Mouse (Mus musculus): ENCODE data around the gene Ptms. TPM values are rescaled to one million over a fixed set of nuclear protein-coding genes. Genes with fewer than 3 reads are reported as not detected.

Gene Ptms
- polyA plus RNA-seq, 2 experiments = 306 to 1,126 TPM

DNA sequence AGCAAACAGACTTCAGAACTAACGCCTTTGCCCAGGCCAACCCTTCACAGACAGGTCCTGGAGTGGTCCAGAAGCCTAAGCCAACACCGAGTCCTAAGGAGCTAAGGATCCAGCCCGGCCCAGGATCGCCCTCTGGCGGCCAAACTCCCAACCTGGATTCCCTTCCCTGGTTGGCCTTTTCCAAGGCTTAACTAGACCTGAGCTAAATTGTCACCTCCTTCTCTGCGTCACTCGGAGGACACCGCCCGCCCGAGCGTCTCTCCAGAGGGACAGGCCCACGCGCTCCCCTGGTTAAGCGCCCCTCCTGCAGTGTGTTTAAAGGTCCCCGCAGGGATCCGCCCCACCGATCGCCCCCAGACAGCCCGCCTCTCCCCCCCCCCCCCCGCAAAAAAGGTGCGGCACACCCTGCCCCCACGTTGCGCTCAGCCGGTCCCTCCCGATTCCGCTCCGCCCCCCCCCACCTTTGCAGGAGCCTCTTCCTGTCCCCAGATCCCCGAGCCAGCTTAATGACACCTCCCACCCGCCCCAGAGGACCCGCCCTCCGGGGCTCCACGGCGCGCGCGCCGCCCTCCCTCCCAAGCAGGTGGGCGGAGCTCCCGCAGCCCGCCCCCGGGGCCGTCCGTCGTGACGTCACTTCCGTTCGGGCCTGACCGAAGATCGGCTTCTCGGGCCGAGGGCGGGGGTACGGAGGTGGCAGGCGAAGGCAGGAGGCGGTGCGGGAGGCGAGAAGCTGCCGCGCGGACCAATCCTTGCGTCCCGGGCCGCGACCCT lies 11.0 kb upstream of the Ptms start, which contains the start of gene Mlf2:
Gene Mlf2, plus strand, starts transcription at position 633 of the 771 bp plus-strand sequence.
- Histone ChIP-seq H3K4me3 (replicated peaks; ENCODE audit: low read length) (peak within 1 kb of the TSS; percentile 95), H3K36me3 (ENCODE audit: control insufficient read depth, insufficient read depth, low read length) (peaks cover 36% of the 10 kb centered on the region), H3K27me3 (ENCODE audit: control insufficient read depth, insufficient read depth, low read length) (no peaks in the 10 kb centered on the region), H3K9me3 (ENCODE audit: control insufficient read depth, low read length) (no peaks in the 10 kb centered on the region), H3K9ac (ENCODE audit: low read depth, low read length, severe bottlenecking) (peak within 1 kb of the TSS; percentile 93), H3K4me1 (ENCODE audit: control insufficient read depth, insufficient read depth, low read length) (peaks cover 19% of the 10 kb centered on the region), H3K4me2 (replicated peaks; ENCODE audit: low read depth, low read length, severe bottlenecking) (peak within 1 kb of the TSS; percentile 85), H3K27ac (replicated peaks; ENCODE audit: low read depth, low read length) (peak within 1 kb of the TSS; percentile 96)
- TF ChIP-seq POLR2A (IDR thresholded peaks at IDR 0.05; ENCODE audit: borderline replicate concordance, extremely low read depth, insufficient read depth, insufficient read length) = peak; percentile 87
- DNase-seq (ENCODE audit: low spot score) (peak; percentile 99), ATAC-seq (ENCODE audit: low FRiP score, low read depth) (peak; percentile 91)
- WGBS = 1% methylated on average over 50 of the region's 64 CpGs

DNA sequence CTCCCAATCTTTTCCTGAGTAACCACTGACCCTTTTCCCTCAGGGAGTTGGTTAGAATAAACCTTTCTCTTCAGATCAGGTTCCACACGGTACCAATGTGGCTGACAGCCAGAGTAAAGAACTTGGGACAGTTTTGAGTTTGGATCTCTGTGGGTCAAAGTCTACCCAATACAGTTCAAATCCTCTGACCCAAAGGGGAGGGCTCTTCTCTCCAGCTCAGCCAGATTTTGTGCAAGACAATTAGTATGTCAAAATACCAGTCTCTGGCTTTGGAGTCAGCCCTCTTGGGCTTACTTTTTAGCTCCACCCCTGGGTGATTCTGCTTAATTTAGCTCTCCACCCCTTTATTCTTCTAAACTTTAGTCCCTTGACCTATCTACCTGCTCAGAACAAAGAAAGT lies 10.3 kb upstream of the Ptms start:
- Histone ChIP-seq H3K36me3 (ENCODE audit: control insufficient read depth, insufficient read depth, low read length) (peaks cover 29% of the 10 kb centered on the region), H3K9ac (ENCODE audit: low read depth, low read length, severe bottlenecking) (peak overlapping the region; percentile 52), H3K27ac (replicated peaks; ENCODE audit: low read depth, low read length) (peak overlapping the region; percentile 80), H3K4me3 (replicated peaks; ENCODE audit: low read length) (peak overlapping the region; percentile 95), H3K27me3 (ENCODE audit: control insufficient read depth, insufficient read depth, low read length) (no peaks in the 10 kb centered on the region), H3K4me2 (replicated peaks; ENCODE audit: low read depth, low read length, severe bottlenecking) (peak overlapping the region; percentile 85), H3K9me3 (ENCODE audit: control insufficient read depth, low read length) (no peaks in the 10 kb centered on the region), H3K4me1 (ENCODE audit: control insufficient read depth, insufficient read depth, low read length) (peaks cover 26% of the 10 kb centered on the region)
- no peak for TF ChIP-seq POLR2A (IDR thresholded peaks at IDR 0.05; ENCODE audit: borderline replicate concordance, extremely low read depth, insufficient read depth, insufficient read length)
- DNase-seq (ENCODE audit: low spot score) (no peak), ATAC-seq (ENCODE audit: low FRiP score, low read depth) (no peak)
- 23% methylated on average over 1 of the region's 1 CpGs for WGBS

GRCm38 (mm10) chr6:124925941-124926340 lies 6.0 kb upstream of the Ptms start:
- Histone ChIP-seq H3K9ac (ENCODE audit: low read depth, low read length, severe bottlenecking) (peak overlapping the region; percentile 3; the same call in 1 of the 2 replicates), H3K4me2 (replicated peaks; ENCODE audit: low read depth, low read length, severe bottlenecking) (peak overlapping the region; percentile 41)
- DNase-seq (ENCODE audit: low spot score) = peak; percentile 81

GRCm38 (mm10) chr6:124925173-124925793 lies 5.4 kb upstream of the Ptms start:
- Histone ChIP-seq H3K36me3 (ENCODE audit: control insufficient read depth, insufficient read depth, low read length) (no peaks in the 10 kb centered on the region), H3K9ac (ENCODE audit: low read depth, low read length, severe bottlenecking) (no peak overlapping the region), H3K27ac (replicated peaks; ENCODE audit: low read depth, low read length) (peak overlapping the region; percentile 44), H3K4me3 (replicated peaks; ENCODE audit: low read length) (0 out of 2 replicates have a peak overlapping the region, but pooled peaks have one; percentile 5), H3K4me2 (replicated peaks; ENCODE audit: low read depth, low read length, severe bottlenecking) (peak overlapping the region; percentile 41), H3K4me1 (ENCODE audit: control insufficient read depth, insufficient read depth, low read length) (peaks cover 33% of the 10 kb centered on the region), H3K27me3 (ENCODE audit: control insufficient read depth, insufficient read depth, low read length) (no peaks in the 10 kb centered on the region), H3K9me3 (ENCODE audit: control insufficient read depth, low read length) (no peaks in the 10 kb centered on the region)
- no peak for TF ChIP-seq POLR2A (IDR thresholded peaks at IDR 0.05; ENCODE audit: borderline replicate concordance, extremely low read depth, insufficient read depth, insufficient read length)
- ATAC-seq (ENCODE audit: low FRiP score, low read depth) (no peak), DNase-seq (ENCODE audit: low spot score) (no peak)
- WGBS = 9% methylated on average over 12 of the region's 12 CpGs

More at GRCm38 (mm10) chr6:124925941-124926340, 6.0 kb upstream of the Ptms start:
- no peak for ATAC-seq (ENCODE audit: low FRiP score, low read depth)
- Histone ChIP-seq H3K4me3 (replicated peaks; ENCODE audit: low read length) (0 out of 2 replicates have a peak overlapping the region, but pooled peaks have one; percentile 2), H3K9me3 (ENCODE audit: control insufficient read depth, low read length) (no peaks in the 10 kb centered on the region), H3K27me3 (ENCODE audit: control insufficient read depth, insufficient read depth, low read length) (no peaks in the 10 kb centered on the region), H3K4me1 (ENCODE audit: control insufficient read depth, insufficient read depth, low read length) (peaks cover 29% of the 10 kb centered on the region), H3K27ac (replicated peaks; ENCODE audit: low read depth, low read length) (peak overlapping the region; percentile 44), H3K36me3 (ENCODE audit: control insufficient read depth, insufficient read depth, low read length) (no peaks in the 10 kb centered on the region)
- TF ChIP-seq POLR2A (IDR thresholded peaks at IDR 0.05; ENCODE audit: borderline replicate concordance, extremely low read depth, insufficient read depth, insufficient read length) = no peak
- WGBS = 34% methylated on average over 5 of the region's 5 CpGs

GRCm38 (mm10) chr6:124921539-124921938 lies 1.6 kb upstream of the Ptms start:
- Histone ChIP-seq H3K27me3 (ENCODE audit: control insufficient read depth, insufficient read depth, low read length) (no peaks in the 10 kb centered on the region), H3K27ac (replicated peaks; ENCODE audit: low read depth, low read length) (peak overlapping the region; percentile 99), H3K9me3 (ENCODE audit: control insufficient read depth, low read length) (no peaks in the 10 kb centered on the region), H3K4me2 (replicated peaks; ENCODE audit: low read depth, low read length, severe bottlenecking) (no peak overlapping the region), H3K4me1 (ENCODE audit: control insufficient read depth, insufficient read depth, low read length) (peaks cover 42% of the 10 kb centered on the region), H3K36me3 (ENCODE audit: control insufficient read depth, insufficient read depth, low read length) (no peaks in the 10 kb centered on the region), H3K9ac (ENCODE audit: low read depth, low read length, severe bottlenecking) (no peak overlapping the region), H3K4me3 (replicated peaks; ENCODE audit: low read length) (no peak overlapping the region)
- DNase-seq (ENCODE audit: low spot score) = no peak
- ATAC-seq (ENCODE audit: low FRiP score, low read depth) = no peak
- WGBS = 58% methylated on average over 4 of the region's 4 CpGs
- TF ChIP-seq POLR2A (IDR thresholded peaks at IDR 0.05; ENCODE audit: borderline replicate concordance, extremely low read depth, insufficient read depth, insufficient read length) = no peak
